Mouse (Mus musculus) urinary bladder, postnatal 10 days (tissue): Measurements from ENCODE around the gene Kcnj14.

Experiments
- DNase-seq: peaks from one replicate; pipeline ENCODE4 v3.0.0; 2022; ENCODE audit warnings: low spot score

Kcnj14 gene

DNA sequence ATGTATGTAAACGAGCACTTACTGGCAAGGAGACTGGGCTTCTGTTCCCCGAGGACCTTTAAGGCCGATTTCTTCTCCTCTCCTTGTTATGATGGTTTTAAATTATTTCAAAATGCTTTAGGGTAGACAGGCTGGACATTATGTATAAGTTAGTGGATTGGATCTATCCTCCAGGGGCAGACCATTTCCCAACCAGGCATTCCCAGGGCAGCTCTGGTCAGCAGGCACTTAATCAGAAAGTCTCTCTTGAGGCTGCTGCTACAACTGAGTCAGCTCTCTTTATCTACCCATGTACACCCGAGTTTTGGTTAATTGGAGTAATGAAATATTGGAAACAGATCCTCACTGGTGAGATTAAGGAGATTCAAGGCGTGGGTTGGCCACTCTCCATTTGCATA, 6.5 kb upstream of the Kcnj14 start:
- DNase-seq, result no peak

DNA sequence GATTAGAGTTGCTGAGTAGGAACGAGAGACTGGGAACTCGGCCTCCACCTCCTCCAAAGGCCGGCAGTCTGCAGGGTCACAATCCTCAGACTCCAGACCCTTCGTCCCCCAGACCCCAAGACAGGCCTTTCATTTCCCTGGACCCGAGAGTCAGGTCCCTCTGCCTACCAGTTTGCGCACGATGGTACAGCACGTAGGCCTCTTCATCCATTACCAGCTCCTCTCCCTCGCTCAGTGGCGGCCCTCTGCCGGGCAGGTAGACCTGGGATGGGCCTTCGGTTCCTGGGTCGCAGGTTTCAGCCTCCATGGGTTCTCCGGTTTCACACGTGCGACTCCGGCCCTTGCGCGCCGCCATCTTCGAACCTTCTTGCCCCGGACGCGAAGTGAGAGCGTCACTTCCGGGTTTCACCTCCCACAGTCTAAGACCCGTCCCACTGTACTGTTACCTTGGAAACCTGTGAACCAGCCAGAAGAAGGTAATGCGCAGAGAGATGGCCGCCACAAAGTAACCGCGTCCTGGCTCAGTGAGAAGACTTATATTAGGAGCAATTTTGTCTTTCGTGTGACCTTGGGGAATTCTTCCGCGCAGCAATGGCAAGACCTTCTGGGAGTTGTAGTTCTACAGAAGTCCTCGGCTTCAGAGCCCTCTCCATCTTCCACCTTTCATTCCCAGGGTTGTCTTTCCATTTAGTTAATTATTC, 6.0 kb upstream of the Kcnj14 start, which contains the start of gene Grwd1:
Gene Grwd1 (minus strand): TSS at position 518 of the 701 bp plus-strand sequence.
- DNase-seq, result no peak

DNA sequence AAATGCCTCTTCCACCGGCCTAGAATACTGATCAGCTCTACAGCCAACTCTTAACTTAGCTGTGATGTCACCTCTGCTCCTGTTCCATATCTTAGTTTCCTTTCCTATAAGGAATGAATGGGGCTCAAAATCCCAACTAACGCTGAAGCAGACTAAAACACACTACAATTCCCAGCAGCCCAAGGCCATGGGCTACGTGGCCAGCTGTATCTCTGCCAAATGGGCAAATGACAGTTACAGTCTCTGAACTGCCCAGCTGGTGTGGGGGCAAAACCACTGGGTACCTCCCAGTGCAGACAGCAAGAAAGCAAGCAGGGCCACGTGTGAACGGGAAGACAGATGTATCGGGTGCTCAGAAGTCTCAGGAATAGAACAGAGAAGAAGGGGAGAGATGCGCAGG, 2.0 kb upstream of the Kcnj14 start:
- no peak for DNase-seq

DNA sequence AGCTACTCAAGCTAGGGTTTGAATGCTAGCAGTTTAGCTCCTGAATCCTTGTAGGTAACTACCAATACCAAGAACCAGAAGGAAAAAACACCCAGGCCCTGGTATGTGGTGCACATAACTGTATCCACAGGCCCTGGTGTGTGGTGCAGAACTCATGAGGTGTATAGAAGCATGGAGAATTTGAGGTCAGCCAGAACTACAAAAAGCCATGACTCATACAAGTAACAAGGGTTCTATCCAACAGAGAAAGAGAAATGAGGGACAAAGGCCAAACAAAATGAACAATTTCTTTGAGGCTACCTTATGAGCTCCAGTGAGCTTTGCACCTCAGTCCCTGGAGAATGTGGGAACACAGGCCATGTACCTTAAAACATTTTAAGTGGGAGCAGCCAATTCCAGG, 3.7 kb downstream of the Kcnj14 start:
- DNase-seq, result no peak

DNA sequence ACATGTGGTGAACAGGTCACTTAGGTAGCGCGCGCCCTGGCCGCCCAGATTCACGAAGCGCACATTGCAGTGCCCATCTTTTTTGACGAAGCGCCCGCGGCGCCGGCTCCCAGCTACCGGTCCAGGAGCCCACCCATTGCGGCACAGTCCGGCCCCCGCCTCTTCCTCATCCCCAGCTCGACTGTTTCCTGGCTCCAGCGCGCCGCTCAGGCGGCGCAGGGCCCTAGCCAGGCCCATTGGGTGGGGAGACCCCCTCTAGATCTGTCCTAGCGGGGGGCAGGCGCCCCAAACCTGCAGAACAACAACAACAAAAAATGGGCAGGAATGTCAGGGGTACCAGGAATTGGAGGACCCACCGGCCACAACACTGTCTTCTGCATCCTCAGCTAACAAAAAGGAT, 4.7 kb downstream of the Kcnj14 start:
- DNase-seq, result no peak

DNA sequence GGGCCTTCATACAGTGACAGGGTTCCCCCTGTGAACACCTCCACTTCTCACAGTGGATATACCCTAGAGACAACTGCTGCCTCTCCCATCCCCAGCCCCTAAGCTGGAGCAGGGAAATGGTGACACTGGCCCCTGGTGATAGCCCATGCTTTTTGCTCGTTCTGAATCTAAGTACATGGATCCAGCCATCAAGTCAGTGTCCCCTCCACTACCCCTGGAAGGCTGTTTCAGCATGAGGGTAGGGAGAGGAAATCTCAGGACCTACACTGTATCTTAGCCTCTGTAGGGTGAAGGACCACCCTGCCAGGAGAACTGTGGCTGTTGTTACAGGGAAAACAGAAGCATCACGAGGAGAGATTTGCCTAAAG, 8.6 kb downstream of the Kcnj14 start:
- DNase-seq, result no peak

DNA sequence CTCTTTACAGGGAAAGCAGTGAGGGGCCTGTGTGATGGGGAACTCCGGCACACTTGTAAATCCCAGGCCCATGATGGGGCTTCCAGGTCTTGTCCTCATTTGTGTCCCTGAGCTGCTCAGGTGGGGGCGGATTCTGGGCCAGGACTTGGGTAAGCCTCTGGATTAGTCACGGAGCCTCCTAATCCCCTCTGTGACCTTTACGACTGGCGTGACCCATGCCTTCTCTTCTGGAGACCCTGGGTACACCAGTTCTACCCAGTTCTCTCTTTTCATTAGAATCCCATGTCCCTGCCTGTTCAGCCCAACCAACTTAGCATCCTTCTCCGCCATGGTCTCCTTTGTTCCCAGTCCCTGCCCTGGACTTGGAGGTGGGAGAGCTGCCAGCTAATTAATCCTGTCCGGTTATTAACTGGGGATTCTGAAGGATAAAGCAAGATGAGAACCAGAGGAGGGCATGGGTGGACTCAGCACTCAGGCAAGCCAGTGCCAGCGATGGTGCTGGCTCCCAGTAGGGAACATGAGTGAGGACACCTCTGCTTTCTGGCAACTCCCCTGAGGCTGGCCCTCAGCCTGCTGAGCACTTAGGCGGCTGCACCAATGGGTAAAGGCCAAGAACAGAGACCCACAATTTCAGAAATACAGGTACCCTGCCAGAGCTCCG, 9.1 kb downstream of the Kcnj14 start:
- DNase-seq, result no peak

DNA sequence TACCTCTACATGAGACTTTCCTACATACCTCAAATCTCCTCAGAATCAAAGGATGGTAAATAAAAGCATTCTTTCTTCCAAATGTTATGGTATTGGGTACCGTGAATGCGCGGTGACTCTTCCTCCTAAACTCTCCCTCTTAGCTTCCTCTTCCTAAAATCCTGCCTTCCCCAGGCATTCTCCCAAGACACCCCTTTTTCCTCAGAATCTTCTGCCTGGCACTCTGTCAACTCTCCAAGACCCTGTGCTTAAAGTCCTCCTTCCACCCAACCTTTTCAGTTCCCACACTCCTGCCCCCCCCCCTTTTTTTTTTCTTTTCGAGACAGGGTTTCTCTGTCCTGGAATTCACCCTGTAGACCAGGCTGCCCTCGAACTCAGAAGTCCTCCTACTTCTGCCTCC, 9.7 kb downstream of the Kcnj14 start:
- no peak for DNase-seq

DNA sequence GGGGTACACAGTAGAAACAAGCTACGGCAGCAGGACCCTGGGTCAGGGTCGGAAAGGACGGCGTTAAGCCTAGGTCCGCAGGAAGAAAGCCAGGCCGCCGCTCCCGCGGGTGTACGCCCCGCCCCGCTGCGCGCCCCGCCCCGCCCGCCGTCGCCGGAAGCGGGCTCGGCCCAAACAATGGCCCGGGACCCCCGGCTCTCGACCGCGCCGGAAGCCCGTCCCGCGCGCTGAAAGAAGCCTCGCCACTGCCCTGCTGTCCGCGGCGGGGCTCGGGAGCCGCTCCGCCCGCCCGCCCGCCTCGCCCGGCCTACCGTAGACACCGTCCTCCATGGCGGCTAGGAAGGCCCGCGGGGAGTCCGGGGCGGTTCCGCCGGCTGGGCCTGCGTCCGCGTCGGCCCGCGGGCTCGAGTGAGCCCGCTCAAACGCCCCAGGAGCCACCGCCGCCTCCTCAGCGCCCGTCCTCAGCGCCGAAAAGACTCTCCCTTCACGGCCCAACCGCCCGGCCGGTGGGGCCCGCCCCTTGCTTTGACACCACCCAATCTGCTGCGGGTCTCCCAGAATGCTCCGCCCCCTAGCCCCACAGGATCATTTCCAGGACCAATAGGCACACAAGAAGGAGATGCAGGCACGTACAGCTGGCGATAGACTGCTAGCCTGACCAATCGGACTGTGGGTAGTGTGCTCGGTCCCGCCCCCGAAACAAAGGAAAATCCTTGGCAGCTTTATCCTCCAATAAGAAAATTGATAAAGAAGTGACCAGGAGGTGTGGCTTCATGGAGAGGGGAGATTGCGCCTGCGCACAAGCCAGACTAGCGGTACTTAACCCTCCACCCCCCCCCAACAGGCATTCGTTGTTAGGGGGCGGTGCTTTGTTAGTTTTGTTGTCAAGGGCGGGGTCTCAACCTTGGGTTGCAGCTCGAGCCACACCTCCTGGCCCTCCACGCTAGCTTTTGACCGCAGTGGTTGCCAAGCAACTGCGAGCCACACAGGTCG, 10.5 kb downstream of the Kcnj14 start, which contains the start of gene Cyth2:
Gene Cyth2 (minus strand): TSS at position 795 of the 993 bp plus-strand sequence.
- peak; percentile 95 for DNase-seq

DNA sequence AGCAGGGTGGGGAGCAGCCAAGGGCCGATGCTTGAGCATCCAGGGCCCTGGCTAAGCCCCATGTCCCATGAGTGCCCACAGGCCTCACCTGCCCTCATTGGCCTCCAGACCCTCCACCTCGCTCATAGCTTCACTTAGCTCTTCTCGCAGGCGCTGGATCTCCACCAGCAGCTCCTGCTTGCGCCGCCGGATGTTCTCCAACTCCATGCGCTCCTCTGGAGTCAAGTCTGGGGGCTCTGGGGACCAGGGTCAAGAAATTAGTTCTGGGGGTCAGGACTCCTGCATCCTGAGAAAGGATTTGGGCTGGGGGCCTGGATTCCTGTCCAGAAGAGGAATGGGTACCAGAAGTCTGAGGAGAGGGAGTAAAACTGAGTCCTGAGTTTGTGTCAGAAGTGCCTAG, 11.7 kb downstream of the Kcnj14 start:
- no peak for DNase-seq

DNA sequence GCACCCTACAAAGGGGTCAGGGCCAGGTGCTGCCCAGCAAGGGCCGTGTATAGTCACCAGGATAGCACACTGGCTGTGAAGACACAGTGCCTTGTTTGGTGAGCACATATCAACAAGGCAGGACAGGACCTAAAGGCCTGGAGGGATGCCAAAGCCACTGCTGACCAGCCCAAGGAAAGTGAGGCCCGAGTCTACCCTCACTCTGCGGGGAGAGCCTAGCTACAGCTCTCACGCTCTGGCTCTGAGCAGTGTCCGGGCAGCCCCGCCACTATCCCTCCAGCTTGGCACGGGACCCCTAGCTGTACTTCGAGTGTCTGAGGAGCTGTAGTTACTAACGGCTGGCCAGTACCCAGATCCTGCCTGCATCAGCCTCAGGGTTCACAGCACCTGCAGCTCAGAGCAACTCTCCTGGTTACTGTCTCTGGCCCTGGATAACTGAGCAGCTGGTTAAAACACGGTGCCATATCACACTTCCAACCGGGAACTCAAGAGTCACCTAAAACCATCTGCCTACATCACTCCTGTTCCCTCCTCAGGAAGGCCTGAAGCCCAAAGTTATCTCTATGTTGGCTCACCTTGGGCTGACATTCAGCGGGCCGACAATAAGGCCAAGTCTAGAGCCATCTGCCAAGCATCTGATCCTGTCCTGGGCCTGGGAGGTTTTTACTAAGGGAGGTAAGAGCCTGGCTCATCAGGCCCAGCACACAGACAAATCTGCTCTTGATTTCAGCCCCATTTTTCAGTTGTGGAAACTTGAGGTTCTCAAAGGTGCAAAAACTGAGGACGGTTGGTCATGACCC, 15.1 kb downstream of the Kcnj14 start:
- DNase-seq, result no peak

DNA sequence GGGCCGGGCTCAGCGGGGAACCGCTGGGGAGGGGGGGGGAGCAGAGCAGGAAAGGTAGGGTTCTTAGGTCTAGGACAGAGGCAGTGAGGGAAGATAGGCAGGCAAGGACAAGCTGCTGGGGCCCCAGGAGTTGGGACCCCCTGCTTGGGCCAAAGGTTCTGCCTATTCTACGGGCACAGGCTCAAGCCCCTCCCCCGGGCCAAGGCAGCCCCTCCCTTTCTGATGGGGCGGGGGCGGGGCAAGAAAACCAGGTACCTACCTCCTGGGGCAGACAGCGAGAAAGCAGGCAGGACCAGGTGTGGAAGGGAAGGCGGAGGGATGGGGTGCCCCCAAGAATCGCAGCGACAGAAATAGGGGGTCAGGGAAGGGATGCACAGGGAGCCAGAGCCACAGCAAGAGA, 16.1 kb downstream of the Kcnj14 start:
- no peak for DNase-seq

DNA sequence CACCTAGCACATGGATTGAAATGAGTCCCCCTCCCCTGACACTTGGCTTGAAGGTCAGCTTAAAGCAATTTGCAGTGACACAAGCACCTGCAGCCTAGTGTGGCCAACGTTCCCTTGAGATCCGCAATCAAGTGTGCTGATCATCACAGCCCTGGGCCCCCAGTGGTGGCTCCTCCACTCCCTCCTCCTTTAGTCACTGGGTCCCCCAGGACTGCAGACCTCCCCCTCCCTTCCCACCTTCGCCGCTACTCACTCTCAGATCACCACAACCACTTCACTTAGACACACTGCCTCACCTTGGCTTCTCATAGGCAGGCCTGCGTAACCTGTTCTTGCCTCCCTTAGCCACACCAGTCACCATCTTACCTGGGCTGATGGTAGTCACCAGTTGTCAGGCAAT, 18.6 kb downstream of the Kcnj14 start:
- no peak for DNase-seq

DNA sequence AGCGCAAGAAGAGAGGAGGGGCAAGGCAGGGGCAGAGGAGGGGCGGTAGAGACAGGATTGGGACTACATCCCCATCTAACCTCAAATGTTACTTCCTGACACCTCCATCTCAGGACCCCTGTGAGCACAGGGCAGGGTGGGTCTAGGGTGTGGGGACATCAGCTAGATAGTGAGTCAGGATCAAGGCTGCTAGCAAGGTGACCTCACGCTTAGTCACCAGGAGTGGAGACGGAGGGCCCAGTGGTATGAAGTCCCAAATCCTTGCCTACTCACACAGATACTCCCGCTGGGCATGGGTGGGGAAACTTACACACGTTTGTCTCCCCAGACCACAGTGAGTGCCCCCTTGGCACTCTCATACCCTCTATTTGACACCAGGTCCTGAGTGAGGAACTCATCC, 22.0 kb downstream of the Kcnj14 start:
- DNase-seq, result no peak

DNA sequence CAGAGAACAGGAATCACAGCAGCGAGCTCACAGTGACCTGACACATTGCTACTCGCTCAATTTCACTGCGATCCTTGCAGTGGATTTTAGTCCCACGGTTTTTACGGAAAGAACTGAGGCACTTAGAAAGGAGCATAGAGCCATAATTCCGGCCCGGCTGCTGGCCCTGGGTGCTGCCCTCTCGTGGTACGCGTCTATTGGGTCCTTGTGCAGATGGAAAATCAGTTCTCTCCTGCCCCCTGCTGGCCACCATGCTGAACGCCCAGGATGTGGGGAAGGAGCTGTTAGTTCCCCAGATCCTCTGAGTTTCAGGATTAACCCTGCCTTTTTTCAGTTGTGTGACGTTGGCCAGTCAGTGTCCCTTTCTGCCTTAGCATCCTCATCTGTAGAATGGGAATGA, 23.2 kb downstream of the Kcnj14 start:
- peak; percentile 81 for DNase-seq

DNA sequence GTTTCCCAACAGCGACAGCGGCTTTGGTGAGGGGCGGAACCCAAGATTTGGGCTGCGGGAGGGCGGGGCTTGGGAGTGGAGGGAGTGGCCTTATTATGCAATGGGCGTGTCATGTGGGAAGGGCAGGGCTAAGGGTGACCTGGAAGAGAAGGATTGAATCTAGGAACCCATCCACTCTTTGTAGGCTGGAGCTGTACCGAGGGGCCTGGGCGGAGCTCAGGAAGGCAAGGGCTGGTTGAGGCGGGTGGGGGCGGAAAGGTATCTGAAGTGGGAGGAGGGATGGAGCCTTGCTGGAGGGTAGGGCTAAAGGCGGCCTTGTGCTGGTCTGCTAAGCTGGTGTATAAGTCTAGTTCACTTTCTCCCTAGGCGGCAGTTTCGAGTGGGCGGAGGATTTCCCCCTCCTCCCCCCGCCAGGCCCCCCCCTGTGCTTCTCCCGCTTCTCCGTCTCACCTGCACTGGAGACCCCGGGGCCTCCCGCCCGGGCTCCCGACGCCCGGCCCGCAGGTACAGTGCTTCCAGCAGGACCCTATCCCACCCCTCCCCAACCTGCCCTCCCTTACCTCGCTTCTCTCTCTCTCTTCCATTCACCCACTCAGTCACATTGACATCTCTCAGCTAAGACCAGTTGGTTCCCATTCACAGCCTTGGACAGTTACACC, 23.9 kb downstream of the Kcnj14 start:
- no peak for DNase-seq

DNA sequence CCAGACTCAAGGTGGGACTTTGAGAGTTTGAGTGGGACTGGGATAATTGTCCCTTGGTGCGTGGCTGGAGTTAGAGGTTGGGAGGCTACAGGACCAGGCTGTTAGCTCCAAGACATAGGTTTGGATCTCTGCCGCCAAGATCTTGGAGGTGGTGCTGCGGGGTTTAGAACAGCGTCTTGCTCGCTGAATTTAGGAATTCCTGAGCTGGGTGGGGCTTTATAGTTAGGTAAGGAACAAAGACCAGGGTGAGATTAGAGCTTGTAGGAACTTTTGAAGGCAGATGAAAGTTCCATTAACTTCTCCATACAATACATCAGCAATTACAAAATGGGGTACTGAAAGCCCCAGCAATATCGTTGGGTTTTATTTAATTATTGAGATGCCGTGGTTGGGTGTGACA, 24.6 kb downstream of the Kcnj14 start:
- DNase-seq, result no peak

DNA sequence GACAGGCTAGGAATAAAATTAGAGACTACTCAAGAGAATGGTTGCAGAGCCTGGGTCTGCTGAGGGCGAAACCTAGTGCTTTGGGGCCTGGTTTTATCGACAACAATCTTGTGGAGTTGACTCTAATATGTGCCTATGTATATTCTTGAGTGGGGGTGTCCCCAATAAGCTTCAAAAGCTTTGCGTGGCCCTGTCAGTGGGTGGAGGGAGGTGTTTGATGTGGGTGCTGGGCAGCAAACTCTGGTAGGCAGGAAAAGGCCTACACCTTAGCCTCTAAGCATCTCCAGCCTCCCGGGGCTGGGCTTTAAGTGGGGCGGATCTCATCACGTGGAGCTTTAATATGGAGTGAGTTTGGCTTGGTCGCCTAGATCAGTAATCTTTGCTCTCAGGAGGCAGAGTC, 25.7 kb downstream of the Kcnj14 start:
- no peak for DNase-seq

DNA sequence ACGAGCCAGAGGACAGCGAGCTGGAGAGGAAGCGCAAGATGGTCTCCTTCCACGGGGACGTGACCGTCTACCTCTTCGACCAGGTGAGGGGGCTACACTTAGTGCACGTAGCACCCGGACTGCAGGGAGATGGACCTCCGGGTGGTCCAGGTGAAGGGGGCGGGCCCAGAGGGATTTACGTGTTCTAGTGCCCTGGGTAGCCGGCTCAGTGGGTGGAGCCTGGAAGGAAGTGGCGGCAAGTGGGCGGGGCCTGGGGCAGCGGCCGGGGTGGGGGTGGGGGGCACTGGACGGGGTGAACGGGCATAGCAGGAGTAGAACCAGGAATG, 26.1 kb downstream of the Kcnj14 start:
- DNase-seq, result no peak

DNA sequence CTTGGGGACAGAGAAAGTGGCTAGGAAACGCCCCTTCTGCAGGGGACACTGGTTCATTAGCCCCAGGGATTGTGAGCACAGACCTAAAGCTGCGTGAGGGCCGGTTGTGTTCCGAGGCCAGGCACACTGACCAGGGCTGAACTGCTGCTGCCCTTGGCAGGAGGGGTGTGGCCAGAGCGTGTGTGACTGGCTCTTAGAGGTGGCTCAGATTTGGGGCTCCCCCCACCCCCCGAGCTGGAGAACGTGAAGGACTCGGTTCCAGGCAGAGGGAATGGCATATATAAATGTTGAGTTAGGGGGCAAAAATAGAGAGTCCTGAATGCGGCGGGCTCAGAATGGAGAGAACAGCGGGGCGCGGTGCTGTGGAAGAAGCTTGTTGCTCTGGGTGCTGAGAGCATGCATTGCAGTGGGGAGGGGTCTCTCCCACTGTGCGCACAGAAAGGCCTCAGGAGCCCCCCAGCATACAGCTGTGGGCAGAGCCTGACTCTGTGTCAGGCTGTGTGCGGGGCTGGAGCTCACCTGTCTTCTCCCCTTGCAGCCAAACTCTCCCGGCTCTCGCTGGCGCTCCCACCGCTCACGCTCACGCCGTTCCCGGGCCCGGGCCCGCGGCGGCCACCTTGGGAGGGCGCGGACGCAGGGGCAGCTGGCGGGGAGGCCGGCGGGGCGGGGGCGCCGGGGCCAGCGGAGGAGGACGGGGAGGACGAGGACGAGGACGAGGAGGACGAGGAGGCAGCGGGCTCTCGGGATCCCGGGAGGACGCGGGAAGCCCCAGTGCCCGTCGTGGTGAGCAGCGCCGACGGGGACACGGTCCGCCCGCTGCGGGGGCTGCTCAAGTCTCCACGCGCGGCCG, 26.7 kb downstream of the Kcnj14 start:
- no peak for DNase-seq

DNA sequence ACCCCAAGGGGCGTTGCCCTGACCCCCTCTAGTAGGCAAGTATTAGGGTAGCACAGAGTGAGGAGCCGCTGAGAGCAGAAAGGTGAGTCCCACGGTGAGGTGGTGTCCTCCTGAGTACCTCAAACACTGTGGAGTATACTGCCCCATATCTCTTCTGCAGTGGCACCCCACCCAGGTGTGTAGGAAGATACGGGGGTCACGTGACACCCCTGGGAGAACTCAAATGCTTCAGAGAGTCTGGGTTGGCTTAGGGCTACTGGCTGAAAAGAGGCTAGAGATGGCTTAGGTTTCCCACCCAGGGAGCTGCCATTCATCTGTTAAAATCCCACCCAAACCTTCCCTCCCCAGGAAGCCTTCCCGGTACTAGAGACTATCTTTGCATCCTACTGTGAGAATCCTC, 27.6 kb downstream of the Kcnj14 start:
- DNase-seq, result no peak
